Mouse (Mus musculus): ENCODE data around the gene Nrxn3.
A peak's percentile ranks its signal among the peaks of the same experiment; 100 is the strongest.

Gene Nrxn3

DNA sequence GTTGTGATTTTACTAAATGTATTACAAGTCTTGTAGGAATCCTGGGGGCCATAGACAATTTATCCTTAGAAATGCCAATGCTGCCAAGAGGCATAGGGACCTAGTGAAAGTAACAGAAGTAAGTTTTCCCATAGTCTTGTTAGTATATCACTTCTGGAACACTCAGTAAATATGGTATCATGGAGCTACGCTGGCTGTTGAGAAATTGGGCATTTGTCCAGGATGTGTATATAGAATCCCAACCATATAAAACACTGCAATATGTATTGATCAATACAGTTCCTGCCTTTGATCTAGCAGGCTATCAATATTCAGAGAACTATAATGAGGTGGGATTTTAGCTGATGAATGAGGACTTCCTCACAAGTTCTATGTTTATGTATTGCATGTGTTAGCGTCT, 1107.3 kb downstream of the Nrxn3 start:
- no peak for DNase-seq

DNA sequence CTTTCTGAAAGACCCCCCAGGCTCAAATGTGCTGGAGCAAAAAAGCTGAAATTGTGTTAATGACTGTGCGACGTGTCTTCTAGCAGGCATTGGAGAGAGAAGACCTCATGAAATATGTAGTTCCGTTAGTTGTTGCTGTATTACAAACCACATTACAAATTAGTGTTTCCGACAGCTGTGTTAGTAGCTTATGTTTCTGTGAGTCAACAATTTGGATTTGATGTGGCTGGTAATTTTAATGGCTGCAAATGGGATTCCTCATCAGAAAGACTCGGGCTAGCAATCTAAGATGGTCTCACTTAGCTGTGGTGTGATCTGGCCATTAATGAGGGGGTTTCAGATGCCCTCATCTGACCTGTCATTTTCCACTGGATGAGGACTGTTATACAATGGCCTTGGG, 1107.7 kb downstream of the Nrxn3 start:
- no peak for DNase-seq

DNA sequence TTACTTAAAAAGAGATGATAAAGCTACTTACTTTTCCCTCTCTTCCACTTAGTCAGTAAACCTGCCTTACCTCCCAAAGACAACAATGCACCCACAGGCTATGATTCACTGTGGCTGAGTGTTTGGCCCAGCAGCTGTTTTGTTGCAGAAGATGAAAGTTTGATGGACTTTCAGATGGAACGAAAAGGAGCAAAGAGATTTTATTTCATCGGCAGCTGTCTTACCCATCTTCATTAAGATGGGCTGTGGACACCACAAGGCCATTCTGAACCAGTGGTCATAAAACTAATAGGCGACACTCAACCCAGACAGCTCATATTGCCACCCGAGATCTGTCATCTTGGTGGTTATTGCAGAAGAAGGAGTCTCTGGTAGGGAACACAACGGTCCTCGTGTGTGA, 1108.6 kb downstream of the Nrxn3 start:
- no peak for DNase-seq

DNA sequence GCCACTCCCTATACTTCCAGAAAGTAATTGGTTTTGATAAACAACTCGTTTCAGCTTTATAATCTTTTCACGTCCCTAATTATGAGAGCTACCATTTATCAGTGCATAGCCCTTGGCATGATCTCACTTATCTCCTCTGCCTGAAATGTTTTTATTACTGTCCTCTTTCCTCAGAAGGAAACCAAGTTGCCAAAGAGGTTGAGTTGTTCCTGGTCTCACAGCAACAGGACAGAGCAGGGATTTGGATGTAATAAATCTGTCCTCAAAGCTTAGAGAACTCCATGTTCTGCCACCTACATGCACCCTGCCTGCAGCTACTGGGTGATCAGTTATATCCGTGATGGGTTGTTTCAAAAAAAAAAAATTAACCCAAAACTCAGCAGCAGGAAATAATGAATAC, 1113.6 kb downstream of the Nrxn3 start:
- DNase-seq = no peak

DNA sequence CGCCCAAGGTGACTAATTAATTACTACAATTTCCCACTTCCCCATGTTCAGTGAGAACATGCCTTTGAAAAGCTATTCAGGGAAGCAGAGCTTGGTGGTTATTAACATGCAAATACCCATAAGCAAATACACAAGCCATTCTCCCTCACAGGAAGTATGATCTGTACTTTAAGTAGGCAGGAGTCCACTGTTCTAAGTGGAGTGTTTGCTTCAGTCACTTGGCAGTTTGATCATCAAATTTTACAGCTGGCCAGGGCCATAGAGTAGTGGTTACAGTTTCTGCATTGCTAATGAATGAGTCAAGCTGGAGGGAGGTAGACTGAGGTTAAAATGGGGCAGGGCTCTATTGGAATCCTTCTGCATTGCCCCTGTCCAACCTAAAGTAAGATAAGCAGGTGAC, 1120.2 kb downstream of the Nrxn3 start:
- no peak for DNase-seq

DNA sequence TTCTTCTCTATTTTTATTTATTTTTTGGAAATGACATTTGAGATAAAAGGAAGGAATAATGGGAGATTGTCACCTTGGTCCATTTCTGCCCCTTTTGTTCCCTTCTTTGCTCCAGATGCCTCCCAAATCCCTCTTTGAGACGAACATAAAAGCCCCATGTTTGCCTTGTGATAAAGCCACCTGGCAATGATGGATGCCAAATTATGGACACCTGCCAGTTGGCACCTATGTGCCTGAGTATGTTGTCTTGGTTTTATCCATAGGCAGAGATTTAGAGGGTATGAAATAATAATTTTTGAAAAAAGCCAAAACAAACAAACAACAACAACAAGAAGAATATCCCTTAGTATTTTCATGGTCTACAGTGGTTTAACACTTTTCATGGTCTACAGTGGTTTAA, 1125.4 kb downstream of the Nrxn3 start:
- no peak for DNase-seq

DNA sequence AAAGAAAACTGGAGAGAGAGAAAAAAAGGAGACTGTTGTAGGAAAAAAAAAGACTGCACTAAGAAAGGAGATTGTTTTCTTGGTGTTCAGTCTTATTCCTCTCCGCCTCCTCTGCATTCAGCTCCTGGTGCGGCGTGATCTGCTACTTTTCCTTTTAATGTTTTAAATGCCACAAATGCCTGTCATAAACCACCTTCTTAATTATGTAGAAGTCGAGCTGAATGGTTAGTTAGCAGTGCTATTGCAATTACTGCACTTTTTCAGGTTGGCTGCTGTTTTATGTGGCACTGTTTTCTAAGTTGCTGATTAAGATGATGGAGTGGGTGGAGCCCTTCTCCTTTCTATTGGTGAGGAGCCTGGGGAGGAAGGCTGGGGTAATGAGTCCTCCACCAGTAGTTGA, 1131.7 kb downstream of the Nrxn3 start:
- no peak for DNase-seq

DNA sequence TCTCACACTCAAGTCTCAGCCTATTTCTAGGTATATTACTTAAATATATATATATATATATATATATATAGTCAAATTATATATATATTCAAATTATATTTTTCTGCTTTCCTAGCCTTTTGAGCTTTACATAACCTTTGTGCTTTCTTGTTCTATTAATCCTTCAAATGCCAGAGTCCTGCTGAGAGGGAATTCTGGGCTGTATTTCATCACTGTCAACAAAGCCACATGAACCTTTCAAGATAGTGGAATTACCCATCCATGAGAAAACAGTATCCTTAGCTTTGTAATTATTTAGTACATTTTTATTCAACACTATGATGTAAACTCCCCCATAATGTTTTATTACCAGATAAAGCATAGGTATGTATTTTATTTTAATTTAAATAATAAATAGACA, 1144.4 kb downstream of the Nrxn3 start:
- no peak for DNase-seq

DNA sequence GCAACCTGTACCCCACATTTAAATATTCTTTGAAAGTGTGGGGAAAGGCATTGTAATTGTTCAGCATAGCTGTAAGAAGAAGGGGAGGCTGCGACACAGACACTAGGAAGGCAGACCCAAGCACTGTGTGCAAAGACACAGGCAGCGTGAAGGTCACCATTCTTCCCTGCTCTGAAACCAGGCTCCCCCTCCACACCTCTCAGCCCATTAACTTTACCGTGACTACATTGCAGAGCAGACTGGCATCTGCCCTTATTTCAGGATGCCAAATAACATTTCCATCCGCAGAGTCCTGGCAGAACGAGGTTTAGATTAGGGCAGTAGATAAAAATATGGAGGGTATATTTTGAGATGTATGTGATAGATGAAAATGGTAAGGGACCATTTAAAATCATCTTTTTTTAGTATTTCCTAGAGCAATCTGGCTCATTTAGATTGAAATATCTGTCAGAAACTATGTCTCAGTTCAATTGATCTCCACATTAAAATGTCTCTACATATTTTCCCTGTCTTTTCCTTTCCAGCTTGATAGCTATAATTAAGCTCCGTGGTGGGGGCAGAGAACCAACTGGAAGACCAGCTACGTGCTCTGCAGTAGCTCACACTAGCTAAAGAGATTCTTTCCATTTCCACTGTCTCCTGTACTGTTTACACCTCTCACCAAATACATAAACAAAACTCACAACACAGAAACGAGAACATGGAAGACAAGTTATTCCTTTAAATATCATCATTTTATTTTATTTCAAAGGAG, 1160.1 kb downstream of the Nrxn3 start:
- DNase-seq = no peak

DNA sequence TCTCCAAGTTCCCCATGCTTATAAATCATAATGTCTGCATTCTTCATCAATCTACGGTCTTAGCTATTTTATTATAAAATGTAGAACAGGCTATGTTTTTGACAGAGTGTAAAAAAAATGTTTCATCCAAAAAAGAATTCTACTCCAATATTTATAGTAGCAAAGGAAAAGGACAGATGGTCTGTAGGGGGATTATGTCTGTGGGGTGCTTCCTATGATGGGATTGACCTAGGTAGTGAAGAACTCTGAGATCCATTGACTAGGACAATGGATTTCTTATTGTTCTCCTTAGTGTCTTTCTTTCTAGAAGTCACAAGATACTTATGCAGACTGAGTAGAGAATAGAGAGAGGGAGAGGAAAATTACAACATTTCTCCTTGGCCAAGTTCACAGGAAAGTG, 1161.9 kb downstream of the Nrxn3 start:
- no peak for DNase-seq

DNA sequence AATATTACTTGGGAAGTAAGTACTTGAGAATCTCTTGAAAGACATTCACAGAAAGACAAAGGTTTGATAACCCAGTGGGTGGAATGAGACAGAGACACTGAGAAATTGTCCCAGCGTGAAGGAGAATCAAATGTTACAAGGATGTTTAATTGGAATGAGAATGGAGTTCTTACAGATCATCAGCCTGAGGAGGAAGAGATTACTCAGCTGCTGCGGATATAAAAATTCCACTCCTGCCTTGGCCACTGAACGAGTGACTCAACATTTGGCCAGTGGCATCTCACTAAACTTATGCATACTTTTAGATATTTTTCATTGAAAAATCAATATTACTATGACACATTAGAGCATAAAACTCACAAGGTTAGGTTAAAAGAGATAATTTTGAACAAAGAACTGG, 1166.0 kb downstream of the Nrxn3 start:
- no peak for DNase-seq

DNA sequence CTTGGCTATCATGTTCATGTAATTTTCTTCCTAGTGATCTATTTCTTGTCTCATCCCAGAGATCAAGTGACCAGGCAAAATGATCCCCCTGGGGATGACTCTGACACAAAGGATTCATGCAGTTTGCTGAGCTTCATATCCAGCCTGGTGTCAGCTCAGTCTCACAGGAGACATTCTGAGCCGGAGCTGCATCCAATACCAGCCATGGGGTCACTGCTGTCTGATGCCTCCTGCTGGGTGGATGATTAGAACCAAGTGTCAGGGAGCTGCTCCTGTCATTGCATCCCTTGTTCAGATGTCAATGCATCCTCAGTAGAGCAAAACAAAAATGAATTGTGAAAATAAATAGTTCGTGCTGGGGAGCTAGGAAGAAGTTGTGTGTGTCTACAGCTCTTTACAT, 1174.2 kb downstream of the Nrxn3 start:
- DNase-seq = no peak

DNA sequence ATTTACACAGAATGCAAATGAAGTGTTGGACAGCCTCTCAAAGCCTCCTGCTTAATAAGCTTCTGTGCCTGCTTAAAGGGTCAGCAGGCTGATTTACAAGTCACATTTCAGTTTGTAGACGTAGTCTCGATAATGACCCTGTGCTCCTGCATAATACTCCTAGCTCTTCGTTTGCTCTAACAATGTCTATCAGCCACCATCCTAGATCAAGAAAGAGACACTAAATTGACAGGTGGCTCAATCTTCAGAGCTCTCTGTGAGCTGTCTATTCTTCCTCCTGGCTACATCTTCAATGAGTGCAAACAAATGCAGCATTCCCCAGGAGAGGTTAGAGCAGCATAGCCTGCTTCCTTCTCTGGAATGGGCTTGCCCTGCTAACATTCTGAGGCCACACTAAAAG, 1186.9 kb downstream of the Nrxn3 start:
- no peak for DNase-seq

DNA sequence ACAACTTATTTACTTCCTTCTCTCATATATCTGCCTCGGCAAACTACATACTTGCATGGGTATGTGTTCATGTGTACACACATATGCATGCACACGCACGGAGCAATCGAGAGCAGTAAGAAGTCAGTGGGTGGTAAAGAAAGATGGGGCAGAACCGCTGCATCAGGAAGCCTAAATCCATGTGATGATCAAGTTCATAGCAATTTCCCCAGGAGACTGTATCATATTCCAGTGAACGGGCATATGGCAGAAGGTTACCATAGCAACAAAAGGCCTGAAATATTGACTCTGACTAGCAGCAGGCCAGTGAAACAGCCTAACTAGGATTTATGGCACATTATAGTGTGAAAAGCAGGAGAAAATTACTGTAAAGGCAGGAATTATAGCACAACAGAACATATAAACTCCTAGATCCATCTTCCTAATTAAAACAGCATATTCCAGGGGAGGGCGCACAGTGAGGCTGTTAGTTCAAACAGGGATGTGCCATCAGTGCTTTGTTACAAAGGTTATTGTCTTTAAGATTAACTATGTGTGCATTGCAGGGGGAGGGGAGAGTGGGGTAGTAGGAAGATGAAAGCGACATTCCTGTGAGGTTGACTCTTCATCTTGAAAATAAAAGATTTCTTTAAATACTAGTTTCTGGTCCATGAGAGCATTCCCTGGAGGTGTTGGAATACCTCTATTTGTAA, 1195.6 kb downstream of the Nrxn3 start:
- DNase-seq = no peak

DNA sequence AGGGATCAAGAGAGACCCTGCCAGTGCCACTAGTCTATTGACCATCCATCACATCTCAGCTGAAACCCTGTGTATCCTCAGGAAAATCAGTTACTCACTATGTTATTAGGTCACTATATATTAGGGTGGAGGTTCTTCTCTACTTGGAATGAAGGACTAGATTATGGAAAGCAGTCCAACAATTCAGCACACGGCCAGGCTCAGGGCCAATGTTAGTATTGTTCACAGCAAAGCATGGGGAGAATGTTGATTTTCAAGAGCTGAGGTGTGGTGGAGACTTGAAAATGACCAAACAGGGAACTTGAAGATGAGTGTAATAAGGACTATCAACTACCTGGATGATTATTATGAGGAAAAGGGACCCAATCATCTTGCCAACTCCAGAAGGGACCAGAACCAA, 1209.7 kb downstream of the Nrxn3 start:
- no peak for DNase-seq

DNA sequence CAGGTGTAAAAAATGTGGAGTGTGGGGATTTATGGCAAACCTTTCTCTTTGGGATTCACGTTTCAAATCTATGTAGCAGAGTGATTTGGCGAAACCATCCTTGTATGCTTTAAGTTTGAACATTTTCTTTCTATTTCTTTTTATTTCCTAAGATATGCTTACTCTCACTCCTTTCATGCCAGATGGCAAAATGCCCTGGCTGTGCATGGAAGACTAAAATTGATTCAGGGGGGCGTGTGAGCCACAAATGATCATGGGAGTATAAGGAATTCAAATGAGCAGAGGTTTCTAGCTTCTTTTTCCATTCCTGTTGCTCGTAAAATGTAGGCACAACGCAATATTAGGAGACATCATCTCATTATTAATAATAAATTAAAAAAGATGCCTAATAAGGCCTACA, 1211.0 kb downstream of the Nrxn3 start:
- peak; percentile 56 for DNase-seq

DNA sequence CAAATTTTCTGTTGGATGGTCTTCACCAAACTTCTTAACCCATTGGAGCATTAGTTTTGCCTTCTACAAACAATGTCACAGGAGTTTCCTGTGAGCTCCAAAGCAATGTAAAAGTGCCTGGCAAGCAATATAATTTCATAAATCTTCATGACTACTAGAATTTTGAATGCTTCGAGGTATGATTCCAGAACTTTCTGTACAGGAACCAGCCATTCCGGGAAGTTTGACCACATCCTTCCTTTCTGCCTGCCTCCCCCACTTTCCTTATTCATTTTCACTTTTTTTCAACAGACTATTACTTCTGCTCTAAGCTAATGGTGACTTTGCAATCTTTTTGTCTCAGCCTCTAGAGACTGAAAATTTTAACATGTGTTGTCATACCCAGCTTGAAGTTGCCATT, 1218.1 kb downstream of the Nrxn3 start:
- no peak for DNase-seq

DNA sequence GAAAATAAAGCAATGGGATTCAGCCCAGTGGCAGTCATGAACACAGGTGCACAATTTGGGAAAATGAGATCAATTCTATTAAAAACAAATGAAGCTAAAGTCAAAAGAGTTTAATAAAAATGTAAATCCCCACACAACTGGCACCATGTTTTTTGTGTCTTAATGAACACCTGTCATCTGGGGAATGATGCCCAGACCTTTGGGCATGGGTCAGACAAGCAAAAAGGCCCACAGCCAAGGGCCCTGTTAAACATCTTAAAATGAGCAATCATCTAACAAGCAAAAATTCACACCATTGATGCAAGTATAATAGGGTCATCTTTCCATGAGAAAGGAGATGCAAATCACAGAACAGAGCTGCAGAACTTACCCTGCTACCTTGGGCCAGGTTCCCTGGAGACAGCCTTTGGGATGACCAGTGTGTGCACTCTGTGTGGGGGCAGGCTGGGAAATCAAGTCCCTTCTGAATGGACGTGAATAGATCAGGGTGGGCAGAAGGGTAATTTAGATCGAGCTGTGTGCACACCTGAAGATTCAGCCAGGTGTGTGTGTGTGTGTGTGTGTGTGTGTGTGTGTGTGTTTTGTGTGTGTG, 1223.3 kb downstream of the Nrxn3 start:
- no peak for DNase-seq

DNA sequence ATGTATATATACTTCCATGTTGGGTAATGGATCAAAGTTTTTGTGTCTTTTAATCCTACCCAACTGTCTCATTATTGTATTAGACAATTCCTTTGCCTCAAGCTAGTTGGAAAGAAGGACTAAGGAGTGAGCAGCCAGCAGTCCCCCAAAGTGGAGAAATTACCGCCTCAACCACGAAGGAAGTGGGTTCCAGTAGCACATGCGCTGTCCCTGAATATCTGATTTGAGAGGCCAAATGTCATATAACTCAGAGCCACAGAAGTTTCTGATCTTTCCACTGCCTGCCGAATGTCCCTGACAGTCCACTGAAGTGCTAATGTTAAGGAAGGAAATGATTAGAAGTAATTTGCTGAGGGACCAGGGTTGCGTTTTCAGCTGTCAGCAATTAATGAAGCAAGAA, 1223.8 kb downstream of the Nrxn3 start:
- DNase-seq = no peak

DNA sequence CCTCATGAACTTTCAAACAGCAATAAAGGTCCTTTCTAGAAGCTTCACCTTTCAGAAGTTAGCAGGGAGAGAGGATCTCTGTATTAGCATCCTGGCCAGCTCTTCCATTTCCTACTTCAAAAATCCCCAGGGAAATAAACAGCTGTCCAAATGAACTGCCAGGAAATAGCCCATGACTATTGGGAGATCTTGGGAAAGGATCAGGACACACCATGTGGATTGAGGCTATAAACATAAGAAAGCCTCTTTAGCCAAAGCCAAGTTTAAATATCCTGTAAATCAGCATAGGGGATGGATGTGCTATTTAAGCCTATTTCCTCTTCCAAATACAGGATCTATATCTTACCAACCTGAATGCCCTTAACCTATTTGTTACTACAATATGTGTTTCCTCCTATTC, 1230.6 kb downstream of the Nrxn3 start:
- no peak for DNase-seq

DNA sequence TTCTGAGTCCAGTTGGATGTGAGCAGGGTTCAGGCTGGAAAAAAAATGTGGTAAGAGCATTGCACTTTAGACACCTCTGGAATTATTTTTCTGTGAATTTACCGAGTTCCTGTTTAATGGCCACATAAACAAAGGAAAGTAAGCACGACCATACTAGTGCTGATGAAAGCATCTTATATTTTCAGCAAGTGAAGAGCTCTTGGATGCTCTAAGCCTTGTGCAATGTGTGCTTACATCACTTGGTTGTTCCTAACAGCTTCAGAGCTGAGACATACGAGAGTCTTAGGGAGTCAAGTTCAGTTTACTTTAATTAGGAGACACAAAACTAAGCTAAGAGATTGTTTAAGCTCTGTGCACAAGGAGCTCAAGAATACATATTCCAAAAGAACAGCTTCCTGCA, 1231.0 kb downstream of the Nrxn3 start:
- no peak for DNase-seq

DNA sequence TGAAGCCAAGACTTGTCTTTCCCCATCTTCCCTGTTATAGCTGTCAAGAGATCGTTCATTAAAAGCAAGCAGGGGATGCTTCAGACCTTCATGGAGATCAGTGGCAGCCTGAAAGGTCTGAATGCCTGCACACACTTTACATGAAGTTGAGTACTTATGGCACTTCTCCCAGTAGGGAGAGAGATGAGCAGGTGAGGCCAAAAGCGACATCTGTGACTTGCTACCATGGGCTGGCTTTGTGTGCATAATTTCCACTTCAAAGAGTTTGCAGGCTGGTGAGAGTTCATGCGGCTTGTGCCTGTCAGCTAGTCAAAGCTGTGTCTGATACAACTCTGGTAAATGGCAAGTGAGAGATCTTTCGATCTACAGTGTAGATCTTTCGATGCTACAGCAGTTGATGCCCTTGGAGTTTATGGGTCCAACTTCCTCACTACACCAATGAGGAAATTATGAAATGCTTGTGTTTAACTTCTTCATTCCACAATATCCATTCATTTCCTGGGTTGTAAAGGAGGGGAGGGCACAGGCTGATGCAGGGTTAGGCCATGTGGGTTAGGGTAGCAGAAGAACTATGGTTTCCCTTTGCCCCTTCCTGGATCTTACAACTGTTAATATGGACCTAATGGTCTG, 1231.9 kb downstream of the Nrxn3 start:
- no peak for DNase-seq

DNA sequence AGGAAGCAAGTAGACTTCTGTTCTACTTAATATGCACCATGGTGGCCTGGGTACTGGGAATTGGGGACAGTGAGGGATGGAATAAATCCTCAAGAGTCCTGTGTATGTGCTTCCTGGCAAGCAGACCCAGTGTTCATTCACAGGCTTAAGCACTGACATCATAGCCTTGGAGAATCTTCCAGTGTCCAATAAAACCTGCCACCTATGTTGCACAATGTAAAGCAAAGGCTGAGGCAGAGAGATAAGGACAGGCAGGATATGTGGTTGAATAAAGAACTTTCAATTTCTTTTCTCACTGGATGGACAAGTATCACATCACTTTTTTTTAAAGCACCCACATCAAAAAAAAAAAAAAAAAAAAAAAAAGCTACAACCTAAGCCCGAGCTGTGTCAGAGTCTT, 1240.4 kb downstream of the Nrxn3 start:
- no peak for DNase-seq

DNA sequence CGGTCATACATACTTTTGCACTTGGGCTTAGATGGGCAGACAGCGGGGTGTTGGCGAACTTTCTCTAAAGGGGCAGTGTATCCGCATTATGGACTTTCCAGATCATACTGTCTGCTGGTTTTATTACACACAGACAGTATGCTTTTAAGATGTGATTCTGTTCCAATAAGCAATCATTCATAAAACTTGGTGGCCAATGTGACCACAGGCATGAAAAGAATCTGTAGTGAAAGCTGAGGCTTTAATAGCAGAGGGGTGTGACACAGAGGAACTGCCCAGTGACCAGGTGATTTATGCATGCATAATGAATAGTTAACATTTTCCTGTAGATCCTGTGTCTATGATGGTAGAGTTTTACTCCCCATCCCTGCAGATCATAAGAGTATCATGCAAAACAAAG, 1254.0 kb downstream of the Nrxn3 start:
- no peak for DNase-seq
